Mouse (Mus musculus) thymus, postnatal 14 days (tissue): Measurements from ENCODE around the gene Sp7.

ENCODE experiments used
- DNase-seq: peaks from one replicate; pipeline ENCODE4 v3.0.0; 2021

The Sp7 gene

GRCm38 (mm10) chr15:102386640-102387039, 19.7 kb upstream of the Sp7 start:
- no peak for DNase-seq

GRCm38 (mm10) chr15:102383671-102384070, 16.7 kb upstream of the Sp7 start:
- no peak for DNase-seq

GRCm38 (mm10) chr15:102381575-102381974, 14.6 kb upstream of the Sp7 start:
- peak; percentile 76 for DNase-seq

- DNase-seq: peak; percentile 20
These were observed 10.9 kb upstream of the Sp7 start for GRCm38 (mm10) chr15:102377810-102378262.

DNA sequence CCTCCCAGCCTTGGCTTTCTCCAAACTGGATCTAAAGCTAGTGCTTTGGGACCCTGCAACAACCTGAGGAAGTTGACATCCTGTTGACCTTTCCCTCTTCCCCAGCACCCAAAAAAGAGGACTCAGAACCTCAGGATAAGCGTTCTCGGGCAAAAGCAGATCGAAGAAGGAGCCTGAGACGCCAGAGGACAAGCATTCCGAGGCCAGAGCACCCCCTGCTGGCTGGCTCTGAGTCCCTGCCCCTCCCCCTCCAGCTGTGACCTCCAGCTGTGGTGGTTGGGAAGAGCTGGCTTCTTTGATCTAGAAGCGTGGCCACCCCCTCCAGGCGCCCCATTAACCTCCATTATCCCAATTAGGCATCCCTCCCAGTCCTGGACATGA, 10.2 kb upstream of the Sp7 start:
- DNase-seq: peak; percentile 88

- DNase-seq: peak; percentile 57
These were observed 9.6 kb upstream of the Sp7 start for GRCm38 (mm10) chr15:102376453-102377162.

- no peak for DNase-seq
These were observed 3.7 kb upstream of the Sp7 start for GRCm38 (mm10) chr15:102370727-102371126.

DNA sequence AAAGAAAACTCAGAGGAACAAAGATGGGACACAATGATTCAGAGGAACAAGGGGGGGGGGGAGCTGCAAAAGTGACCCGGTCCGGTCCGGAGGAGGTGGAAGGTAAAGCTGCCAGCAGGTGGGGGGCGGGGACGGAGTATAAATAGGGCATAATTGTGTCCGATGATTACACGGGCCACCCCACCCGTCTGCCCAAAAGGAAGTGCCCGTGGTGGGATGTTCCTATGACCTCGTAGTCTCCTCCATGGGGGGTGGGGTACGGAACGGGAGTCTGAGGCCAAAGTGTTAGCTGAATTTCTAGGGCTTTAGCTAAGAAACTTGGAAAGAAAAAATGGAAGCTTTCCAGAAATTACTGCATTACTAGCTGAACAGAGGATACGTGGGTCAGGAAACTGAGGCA, 3.0 kb upstream of the Sp7 start:
- DNase-seq: no peak

DNA sequence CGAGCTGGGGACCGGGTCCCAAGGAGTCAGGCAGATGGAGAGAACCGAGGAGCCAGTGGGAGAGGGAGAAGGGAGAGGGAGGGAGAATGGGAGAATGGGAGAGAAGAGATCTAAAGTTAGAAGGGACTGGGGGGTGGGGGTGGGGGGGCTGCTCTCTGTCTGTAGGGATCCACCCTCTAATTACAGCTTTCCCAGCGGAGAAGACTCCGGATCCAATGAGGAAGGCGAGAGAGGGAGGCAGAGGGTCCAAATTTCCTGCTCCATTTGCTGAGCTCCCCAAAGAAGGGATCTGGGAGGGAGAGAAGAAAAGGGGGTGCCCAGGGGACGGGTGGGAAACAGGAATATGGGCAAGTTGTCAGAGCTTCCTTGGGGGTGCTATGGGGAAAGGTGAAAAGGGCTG, 744 bp downstream of the Sp7 start:
- no peak for DNase-seq

DNA sequence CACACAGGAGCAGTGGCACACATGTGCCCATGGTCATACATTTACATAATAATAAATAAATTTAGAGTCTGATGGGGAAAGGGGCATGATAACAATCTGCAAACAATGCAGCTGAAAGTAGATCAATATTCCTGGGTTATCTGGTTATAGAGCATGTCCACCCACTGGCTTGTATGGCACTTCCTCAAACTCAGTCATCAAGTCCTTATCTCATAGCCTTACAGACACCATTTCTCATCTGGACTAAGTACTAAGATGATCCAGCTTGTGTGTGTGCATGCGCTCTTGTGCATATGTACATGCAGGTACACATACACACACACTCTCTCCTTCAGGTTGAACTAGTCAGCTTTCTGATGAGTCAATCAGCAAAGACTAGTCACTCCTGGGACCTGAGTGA, 2.3 kb downstream of the Sp7 start:
- no peak for DNase-seq

- no peak for DNase-seq
These were observed 4.3 kb downstream of the Sp7 start for GRCm38 (mm10) chr15:102362648-102363047.

GRCm38 (mm10) chr15:102358834-102359233, 8.1 kb downstream of the Sp7 start:
- DNase-seq: no peak

GRCm38 (mm10) chr15:102358126-102358525, 8.9 kb downstream of the Sp7 start:
- DNase-seq: peak; percentile 30

DNA sequence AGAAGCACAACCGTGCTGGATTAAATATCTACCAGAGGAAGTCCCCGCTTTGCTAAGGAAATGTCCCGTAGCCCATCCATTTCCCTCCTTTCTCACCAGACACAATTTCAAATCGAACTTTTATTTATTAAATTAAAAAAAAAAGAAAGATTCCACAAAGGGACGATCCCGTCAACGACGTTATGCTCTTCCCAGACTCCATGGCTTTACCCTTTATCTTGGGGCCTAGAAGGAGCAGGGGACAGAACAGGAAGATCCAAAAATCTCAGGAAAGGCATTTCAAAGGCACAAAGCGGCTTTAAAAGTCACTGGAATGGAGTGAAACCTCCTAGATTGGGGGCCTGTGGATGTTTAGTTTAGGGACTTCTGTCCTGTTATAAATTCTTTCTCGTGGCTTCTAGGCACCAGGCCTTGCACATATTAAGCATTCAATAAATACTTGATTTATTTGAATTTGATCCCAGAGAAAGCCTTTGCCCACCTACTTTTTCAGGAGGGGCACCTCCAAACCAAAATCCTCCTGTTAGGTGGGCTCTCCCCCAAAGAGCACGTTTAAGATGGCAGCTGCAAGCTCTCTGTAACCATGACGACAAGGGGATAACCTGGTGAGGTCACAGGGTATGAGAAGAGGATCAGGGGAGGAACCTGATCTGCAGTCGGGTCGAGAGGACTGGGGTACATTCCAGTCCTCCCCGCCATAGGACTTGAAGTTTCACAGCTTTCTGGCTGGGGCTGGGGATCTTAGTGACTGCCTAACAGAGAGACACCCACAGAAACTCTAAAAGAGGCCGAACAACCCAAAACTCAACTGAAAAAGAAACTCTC, 10.3 kb downstream of the Sp7 start:
- DNase-seq: no peak

- no peak for DNase-seq
These were observed 11.0 kb downstream of the Sp7 start for GRCm38 (mm10) chr15:102355871-102356441.

- DNase-seq: peak; percentile 28
These were observed 11.7 kb downstream of the Sp7 start for GRCm38 (mm10) chr15:102355134-102355870.

DNA sequence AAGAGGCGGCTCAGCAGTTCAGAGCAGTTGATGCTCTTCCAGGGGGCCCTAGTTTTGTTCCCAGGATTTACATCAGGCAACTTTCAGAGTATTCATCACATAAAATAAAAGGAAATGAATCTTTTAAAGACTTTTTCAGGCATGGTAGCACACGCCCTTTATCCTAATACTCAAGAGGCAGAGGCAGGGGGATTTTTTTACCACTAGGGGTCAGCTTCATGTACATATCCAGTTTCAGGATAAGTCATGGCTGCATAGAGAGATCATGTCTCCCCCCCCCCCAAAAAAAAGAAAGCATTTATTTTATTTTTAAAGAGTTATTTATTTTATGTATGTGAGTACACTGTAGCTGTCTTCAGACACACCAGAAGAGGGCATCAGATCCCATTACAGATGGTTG, 13.0 kb downstream of the Sp7 start:
- no peak for DNase-seq

DNA sequence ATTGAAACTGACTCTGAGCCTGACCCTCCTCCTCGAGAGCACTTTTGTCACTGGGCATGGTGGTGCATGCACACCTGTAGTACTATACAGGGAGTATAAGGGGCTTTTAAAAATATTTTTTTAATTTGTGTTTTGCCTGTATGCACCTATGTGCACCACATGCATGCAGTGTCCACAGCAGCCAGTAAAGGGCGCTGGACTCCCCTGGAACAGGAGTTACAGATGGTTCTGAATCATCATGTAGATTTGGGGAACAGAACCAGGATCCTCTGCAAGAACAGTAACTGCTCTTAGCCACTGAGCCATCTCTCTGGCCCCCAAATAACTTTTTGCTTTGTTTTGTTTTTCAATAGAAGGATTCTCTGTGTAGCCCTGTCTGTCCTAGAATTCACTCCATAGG, 14.8 kb downstream of the Sp7 start:
- no peak for DNase-seq

GRCm38 (mm10) chr15:102350942-102351291, 16.1 kb downstream of the Sp7 start:
- no peak for DNase-seq

- peak; percentile 95 for DNase-seq
These were observed 16.6 kb downstream of the Sp7 start, which contains the start of gene Aaas for GRCm38 (mm10) chr15:102350138-102350941. Gene Aaas, minus strand, starts transcription at chr15:102350771.

DNA sequence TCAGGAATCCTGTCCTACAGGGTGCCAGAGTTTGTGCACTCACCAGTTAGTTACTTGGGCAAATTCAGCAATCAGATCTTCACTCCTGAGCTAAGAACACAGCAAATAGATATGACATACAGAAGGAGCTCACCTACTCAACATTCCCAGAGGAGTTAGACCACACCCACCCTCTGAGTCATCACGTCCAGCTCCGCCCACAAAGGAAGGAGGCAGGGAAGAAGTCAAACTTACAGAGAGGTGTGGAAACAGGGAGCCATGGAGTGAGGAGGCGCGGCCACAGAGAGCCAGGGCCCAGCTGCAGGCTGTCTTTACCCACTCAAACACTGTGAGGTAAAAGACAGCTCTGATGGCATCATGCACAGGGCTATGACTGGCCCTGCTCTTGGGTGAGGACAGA, 20.5 kb downstream of the Sp7 start:
- DNase-seq: no peak

- DNase-seq: no peak
These were observed 22.5 kb downstream of the Sp7 start for GRCm38 (mm10) chr15:102344490-102344889.
